Mouse (Mus musculus) forebrain, embryonic 14.5 days (tissue): ENCODE measurements around the gene Dnajc8. TPM values are rescaled to one million over a fixed set of nuclear protein-coding genes. Genes with fewer than 3 reads are reported as not detected.

Source experiments
- ATAC-seq: fragments of 200-750 bp; cut with Nextera tagmentation; 2 replicates; pipeline ENCODE4 v1.8.0; 2017; ENCODE audit warnings: mild to moderate bottlenecking, moderate library complexity
- DNase-seq: peaks from one replicate; pipeline ENCODE4 v3.0.0-alpha.2; 2015; ENCODE audit warnings: low spot score
- H3K27ac ChIP-seq: fragments of 300-500 bp; sonication (generic); 2 replicates; pipeline ENCODE4 v1.5.1; 2014; ENCODE audit warnings: low read depth, mild to moderate bottlenecking, control low read depth, low read length, moderate library complexity
- H3K27me3 ChIP-seq: fragments of 300-500 bp; sonication (generic); replicated peaks from 2 replicates; pipeline ENCODE4 v1.6.1; 2014; ENCODE audit warnings: low read length, control low read depth, mixed read lengths; ENCODE audit not compliant: control insufficient read depth, insufficient read depth
- H3K36me3 ChIP-seq: fragments of 300-500 bp; sonication (generic); 2 replicates; pipeline ENCODE4 v1.6.1; 2014; ENCODE audit warnings: low read length, control low read depth; ENCODE audit not compliant: control insufficient read depth, insufficient read depth
- H3K4me1 ChIP-seq: fragments of 300-500 bp; sonication (generic); 2 replicates; pipeline ENCODE4 v1.6.1; 2014; ENCODE audit warnings: antibody characterized with exemption, low read length, control low read depth; ENCODE audit not compliant: control insufficient read depth, insufficient read depth
- H3K4me2 ChIP-seq: fragments of 300-500 bp; sonication (generic); 2 replicates; pipeline ENCODE4 v1.6.1; 2014; ENCODE audit warnings: mild to moderate bottlenecking, control low read depth, low read length
- H3K4me3 ChIP-seq: fragments of 300-500 bp; sonication (generic); 2 replicates; pipeline ENCODE4 v1.5.1; 2014; ENCODE audit warnings: low read depth, low read length, control low read depth
- H3K9ac ChIP-seq: fragments of 300-500 bp; sonication (generic); 2 replicates; pipeline ENCODE4 v1.6.1; 2014; ENCODE audit warnings: mild to moderate bottlenecking, low read length, control low read depth, moderate library complexity
- H3K9me3 ChIP-seq: fragments of 300-500 bp; sonication (generic); replicated peaks from 2 replicates; pipeline ENCODE4 v1.6.1; 2016; ENCODE audit warnings: low read length, control low read depth, mixed read lengths; ENCODE audit not compliant: control insufficient read depth
- WGBS: fragments of 180-500 bp; shearing (Covaris S2); extraction: QIAGEN DNeasy Blood & Tissue Kit; methylation state at CpG from one replicate; pipeline ENCODE4 v1.1.7; 2014; 5-methylcytosine and 5-hydroxymethylcytosine counted together
- polyA plus RNA-seq: library from polyadenylated mRNA; unstranded; fragments of >200 nt; fragmentation: Nextera tagmentation; extraction: Ambion mirVana; gene quantifications from 2 replicates; pipeline ENCODE4 v1.2.1, GENCODE M21; 2014

The Dnajc8 gene
- 152 and 160 TPM in 2 replicates for polyA plus RNA-seq

GRCm38 (mm10) chr4:132535406-132536121 is at the start of gene Dnajc8:
TSS of gene Dnajc8 (plus strand) at chr4:132535550.
- no peaks in the 10 kb centered on the region for H3K9me3 ChIP-seq
- H3K4me1 ChIP-seq, result peaks cover 26% of the 10 kb centered on the region
- peak within 1 kb of the TSS; percentile 75 for H3K27ac ChIP-seq

GRCm38 (mm10) chr4:132488521-132488920 is 46.8 kb upstream of the Dnajc8 start:
- no peak overlapping the region for H3K27ac ChIP-seq
- no peaks in the 10 kb centered on the region for H3K27me3 ChIP-seq
- DNase-seq (no peak), ATAC-seq (no peak)
- WGBS, result 92% methylated on average over 3 of the region's 3 CpGs
- H3K9me3 ChIP-seq, result no peaks in the 10 kb centered on the region
- no peaks in the 10 kb centered on the region for H3K4me1 ChIP-seq
- H3K4me3 ChIP-seq, result no peak overlapping the region
- no peak overlapping the region for H3K4me2 ChIP-seq
- H3K36me3 ChIP-seq, result no peaks in the 10 kb centered on the region
- no peak overlapping the region for H3K9ac ChIP-seq

More at GRCm38 (mm10) chr4:132535406-132536121, at the start of gene Dnajc8:
- H3K36me3 ChIP-seq, result peaks cover 30% of the 10 kb centered on the region
- peak within 1 kb of the TSS; percentile 100 for H3K4me3 ChIP-seq
- peak within 1 kb of the TSS; percentile 84 for H3K4me2 ChIP-seq
- peak within 1 kb of the TSS; percentile 92 for H3K9ac ChIP-seq
- ATAC-seq (peak; percentile 82), DNase-seq (peak; percentile 97)
- H3K27me3 ChIP-seq, result no peaks in the 10 kb centered on the region
- WGBS, result under 1% methylated on average over 60 of the region's 60 CpGs

GRCm38 (mm10) chr4:132488976-132489375 is 46.4 kb upstream of the Dnajc8 start:
- Histone ChIP-seq H3K9ac (no peak overlapping the region), H3K27me3 (no peaks in the 10 kb centered on the region), H3K36me3 (no peaks in the 10 kb centered on the region), H3K4me1 (no peaks in the 10 kb centered on the region), H3K9me3 (no peaks in the 10 kb centered on the region), H3K4me3 (no peak overlapping the region), H3K27ac (no peak overlapping the region), H3K4me2 (no peak overlapping the region)
- no peak for DNase-seq
- ATAC-seq, result no peak
- WGBS, result 80% methylated on average over 6 of the region's 6 CpGs

DNA sequence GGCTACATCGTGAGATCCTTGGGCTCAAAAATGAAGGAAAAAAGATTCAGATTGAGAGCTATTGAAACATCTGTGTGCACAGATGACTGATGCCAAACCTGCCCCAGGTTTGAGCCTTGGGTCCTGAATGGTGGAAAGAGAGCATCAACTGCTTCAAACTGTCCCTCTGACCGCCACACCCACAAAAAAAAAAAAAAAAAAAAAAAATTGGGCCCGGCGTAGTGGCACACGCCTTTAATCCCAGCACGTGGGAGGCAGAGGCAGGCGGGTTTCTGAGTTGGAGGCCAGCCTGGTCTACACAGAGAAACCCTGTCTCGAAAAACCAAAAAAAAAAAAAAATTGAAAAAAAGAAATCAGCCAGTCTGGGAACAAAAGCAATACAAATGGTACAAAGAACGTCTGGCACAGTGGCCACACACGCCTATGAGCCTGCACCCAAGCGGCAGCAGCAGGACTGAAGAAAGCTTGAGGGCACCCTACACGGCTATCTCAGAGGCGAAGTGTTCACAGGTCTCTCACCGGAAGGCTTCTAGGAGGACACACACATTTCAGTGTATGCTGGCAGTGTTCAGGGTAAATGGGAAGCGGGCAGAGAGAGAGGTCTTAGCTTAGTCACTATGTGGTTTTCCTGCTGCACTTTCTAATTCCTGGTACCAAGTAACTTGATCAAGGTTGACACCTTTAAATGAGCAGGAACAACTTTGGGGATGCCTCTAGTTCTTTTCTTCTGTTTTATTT is 44.9 kb upstream of the Dnajc8 start:
- no peak for DNase-seq
- no peak overlapping the region for H3K9ac ChIP-seq
- ATAC-seq, result no peak
- H3K4me2 ChIP-seq, result no peak overlapping the region
- H3K9me3 ChIP-seq, result no peaks in the 10 kb centered on the region
- no peaks in the 10 kb centered on the region for H3K27me3 ChIP-seq
- H3K4me1 ChIP-seq, result no peaks in the 10 kb centered on the region
- H3K27ac ChIP-seq, result no peak overlapping the region
- WGBS, result 87% methylated on average over 15 of the region's 15 CpGs
- H3K4me3 ChIP-seq, result no peak overlapping the region
- H3K36me3 ChIP-seq, result no peaks in the 10 kb centered on the region

DNA sequence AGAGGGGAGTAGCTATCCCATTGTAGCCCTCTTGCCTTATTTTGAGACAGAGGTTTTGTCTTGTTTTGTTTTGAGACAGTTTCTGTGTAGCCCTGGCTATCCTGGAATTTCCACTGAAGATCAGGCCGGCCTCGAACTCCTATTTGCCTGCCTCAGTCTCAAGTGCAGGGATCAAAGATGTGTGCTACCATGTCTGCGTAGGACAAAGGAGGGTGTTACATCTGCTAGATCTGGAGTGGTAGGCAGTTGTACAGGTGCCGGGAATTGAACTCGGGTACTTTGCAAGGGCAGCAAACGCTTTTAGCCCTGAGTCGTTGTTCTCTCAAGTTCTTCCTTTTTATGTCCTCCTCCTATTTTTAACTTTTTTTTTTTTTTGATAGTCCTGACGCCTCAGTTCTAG is 44.3 kb upstream of the Dnajc8 start:
- H3K4me3 ChIP-seq, result no peak overlapping the region
- DNase-seq (no peak), ATAC-seq (no peak)
- WGBS, result 95% methylated on average over 8 of the region's 8 CpGs
- H3K9me3 ChIP-seq, result no peaks in the 10 kb centered on the region
- no peak overlapping the region for H3K27ac ChIP-seq
- no peaks in the 10 kb centered on the region for H3K27me3 ChIP-seq
- no peaks in the 10 kb centered on the region for H3K4me1 ChIP-seq
- no peak overlapping the region for H3K9ac ChIP-seq
- no peak overlapping the region for H3K4me2 ChIP-seq
- H3K36me3 ChIP-seq, result no peaks in the 10 kb centered on the region

GRCm38 (mm10) chr4:132491748-132492147 is 43.6 kb upstream of the Dnajc8 start:
- no peaks in the 10 kb centered on the region for H3K27me3 ChIP-seq

GRCm38 (mm10) chr4:132492178-132493060 is 42.9 kb upstream of the Dnajc8 start:
- no peak for ATAC-seq
- DNase-seq, result peak; percentile 45
- 76% methylated on average over 10 of the region's 10 CpGs for WGBS
- Histone ChIP-seq H3K9ac (no peak overlapping the region), H3K36me3 (peaks cover 3% of the 10 kb centered on the region; the same call in 1 of the 2 replicates), H3K9me3 (no peaks in the 10 kb centered on the region), H3K4me2 (no peak overlapping the region), H3K27ac (no peak overlapping the region), H3K4me3 (no peak overlapping the region), H3K27me3 (no peaks in the 10 kb centered on the region), H3K4me1 (no peaks in the 10 kb centered on the region)

More at GRCm38 (mm10) chr4:132491748-132492147, 43.6 kb upstream of the Dnajc8 start:
- WGBS, result 95% methylated on average over 6 of the region's 6 CpGs
- H3K27ac ChIP-seq, result no peak overlapping the region
- DNase-seq, result no peak
- no peak overlapping the region for H3K9ac ChIP-seq
- H3K4me1 ChIP-seq, result no peaks in the 10 kb centered on the region
- H3K4me2 ChIP-seq, result no peak overlapping the region
- H3K4me3 ChIP-seq, result no peak overlapping the region
- no peak for ATAC-seq
- no peaks in the 10 kb centered on the region for H3K9me3 ChIP-seq
- no peaks in the 10 kb centered on the region for H3K36me3 ChIP-seq

- H3K9me3 ChIP-seq, result no peaks in the 10 kb centered on the region
- H3K4me2 ChIP-seq, result no peak overlapping the region
- DNase-seq (no peak), ATAC-seq (no peak)
- H3K9ac ChIP-seq, result no peak overlapping the region
- H3K36me3 ChIP-seq, result peaks cover 3% of the 10 kb centered on the region
- H3K27me3 ChIP-seq, result no peaks in the 10 kb centered on the region
- 91% methylated on average over 20 of the region's 20 CpGs for WGBS
- H3K27ac ChIP-seq, result no peak overlapping the region
- no peaks in the 10 kb centered on the region for H3K4me1 ChIP-seq
- no peak overlapping the region for H3K4me3 ChIP-seq
Measured at GRCm38 (mm10) chr4:132494271-132494918, 41.0 kb upstream of the Dnajc8 start.
